33 mouse cellular contexts compared by ENCODE assay signal in the genomic region with DNA sequence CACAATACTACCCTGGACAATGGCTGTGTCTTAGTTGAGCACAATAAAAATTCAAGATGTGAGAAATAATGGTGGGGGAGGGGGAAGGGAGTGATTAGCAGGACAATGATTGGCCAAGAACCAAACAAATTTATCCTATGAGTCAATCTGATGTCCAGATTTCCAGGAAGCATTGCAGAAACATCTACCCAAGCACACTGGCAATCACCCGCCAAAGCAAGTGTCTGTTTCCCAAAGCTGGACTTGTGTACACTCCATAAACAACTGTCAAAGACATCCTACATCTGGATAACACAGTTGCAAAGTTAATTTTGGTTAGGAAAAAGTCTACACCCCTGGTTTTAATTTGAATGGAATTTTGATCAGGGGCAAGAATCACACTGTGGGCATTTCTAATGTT.
A peak's percentile ranks its signal among the peaks of the same experiment; 100 is the strongest.
DNase-seq lines count a peak whose midpoint lies in the region; ATAC-seq lines count a peak whose summit lies in the region.
"Had no signal": no experiment of that assay in that cellular context is flagged by ENCODE, and none has a peak within 500 bp of the region (broad histone marks: within the 10 kb centered on the region; RNA-seq: fewer than 3 reads in every experiment).

No protein-coding gene starts in this region.

- no peak overlapping the region for H3K27ac ChIP-seq in heart, embryonic 12.5 days (ENCODE audit: poor library complexity, severe bottlenecking)
- peak overlapping the region; percentile 48 for H3K27ac ChIP-seq in brown adipose tissue, adult 24 weeks (replicated peaks; ENCODE audit: low read depth, low read length)
- H3K27ac ChIP-seq: embryonic facial prominence, embryonic 10.5 days; embryonic facial prominence, embryonic 15.5 days; forebrain, embryonic 12.5 days; heart, embryonic 15.5 days; hindbrain, embryonic 14.5 days; liver, embryonic 14.5 days; macrophage; neural tube, embryonic 15.5 days had no signal

- no peaks in the 10 kb centered on the region for H3K9me3 ChIP-seq in heart, embryonic 12.5 days (replicated peaks)
- H3K9me3 ChIP-seq: embryonic facial prominence, embryonic 10.5 days; embryonic facial prominence, embryonic 15.5 days; forebrain, embryonic 12.5 days; heart, embryonic 15.5 days; neural tube, embryonic 15.5 days had no signal

- no peaks in the 10 kb centered on the region for H3K4me1 ChIP-seq in heart, embryonic 12.5 days (replicated peaks)
- H3K4me1 ChIP-seq in brown adipose tissue, adult 24 weeks (ENCODE audit: control insufficient read depth, insufficient read depth, insufficient read length, low read length) = peaks cover 8% of the 10 kb centered on the region
- H3K4me1 ChIP-seq: embryonic facial prominence, embryonic 10.5 days; forebrain, embryonic 12.5 days; heart, embryonic 15.5 days had no signal

- H3K4me2 ChIP-seq in heart, embryonic 12.5 days = no peak overlapping the region
- H3K4me2 ChIP-seq: embryonic facial prominence, embryonic 15.5 days; forebrain, embryonic 12.5 days; heart, embryonic 15.5 days; hindbrain, embryonic 14.5 days; neural tube, embryonic 15.5 days had no signal

- no peaks in the 10 kb centered on the region for H3K27me3 ChIP-seq in heart, embryonic 12.5 days (replicated peaks)
- H3K27me3 ChIP-seq: embryonic facial prominence, embryonic 15.5 days; forebrain, embryonic 12.5 days; heart, embryonic 15.5 days; neural tube, embryonic 15.5 days had no signal

- 89% methylated on average over 1 of the region's 1 CpGs for WGBS in heart, embryonic 12.5 days

- peak; percentile 12 to 71 for DNase-seq in heart, adult 9 months (ENCODE audit: low spot score in 2 of 2)
- DNase-seq in lung, postnatal 14 days = peak; percentile 6
- DNase-seq in gastrocnemius, postnatal 10 days = no peak
- no peak for DNase-seq in left cerebral cortex, adult 18-20 months (ENCODE audit: low spot score in 2 of 2)
- DNase-seq: adrenal gland, adult 2 months; adrenal gland, postnatal 36 days; cerebellum, adult 8-10 months; cerebellum, postnatal 25 days; forebrain, postnatal 0 days; gastrocnemius, postnatal 36 days; heart, adult 2 months; kidney, adult 9 months; kidney, postnatal 10 days; liver; midbrain, embryonic 14.5 days; retina, postnatal 1 day; right cerebral cortex, postnatal 25 days; thymus, adult 2 months; thymus, postnatal 36 days had no signal

- no peak overlapping the region for H3K9ac ChIP-seq in heart, embryonic 12.5 days
- H3K9ac ChIP-seq: embryonic facial prominence, embryonic 15.5 days; forebrain, embryonic 12.5 days; forebrain, postnatal 0 days; heart, embryonic 15.5 days; hindbrain, embryonic 14.5 days; liver, embryonic 14.5 days; neural tube, embryonic 15.5 days had no signal

- H3K4me3 ChIP-seq in heart, embryonic 12.5 days = no peak overlapping the region
- no peak overlapping the region for H3K4me3 ChIP-seq in brown adipose tissue, adult 24 weeks (ENCODE audit: insufficient read depth, low read depth, low read length)
- H3K4me3 ChIP-seq: embryonic facial prominence, embryonic 10.5 days; embryonic facial prominence, embryonic 15.5 days; forebrain, embryonic 12.5 days; heart, adult 2 months; heart, embryonic 15.5 days; neural tube, embryonic 15.5 days had no signal

- ATAC-seq in heart, embryonic 12.5 days (ENCODE audit: insufficient number of reproducible peaks, low FRiP score) = no peak
- no peak for ATAC-seq in cerebellum, adult (ENCODE audit: insufficient number of reproducible peaks, low FRiP score, low TSS enrichment)
- ATAC-seq: activated CD4-positive, CD25-positive, alpha-beta regulatory T cell, adult 4 months; CD4-positive, CD25-positive, alpha-beta regulatory T cell, adult 4 months; forebrain, postnatal 0 days; intestine, postnatal 0 days had no signal

- H3K36me3 ChIP-seq in heart, embryonic 12.5 days = no peaks in the 10 kb centered on the region
- H3K36me3 ChIP-seq: embryonic facial prominence, embryonic 10.5 days; embryonic facial prominence, embryonic 15.5 days; forebrain, embryonic 12.5 days; heart, embryonic 15.5 days; neural tube, embryonic 15.5 days had no signal

Comparison
In these comparisons a context has a peak if more than half of its experiments do, and no peak if none do; other contexts are left out.
1. DNase-seq: peak in heart, adult 9 months (2 of 2) and lung, postnatal 14 days (single experiment); none in gastrocnemius, postnatal 10 days (single experiment) and left cerebral cortex, adult 18-20 months (0 of 2).